Mouse (Mus musculus) small intestine, adult 2 months (tissue): Measurements from ENCODE around the gene Elp4.

ENCODE experiments used
- CTCF ChIP-seq: fragments of 200-500 bp; IDR thresholded peaks from 2 replicates; pipeline ENCODE4 v1.5.1; 2012; ENCODE audit warnings: low read depth, mild to moderate bottlenecking, control low read depth, inconsistent platforms, low read length, moderate library complexity, mixed read lengths; ENCODE audit not compliant: insufficient replicate concordance, insufficient read length; ENCODE audit errors: extremely low read depth
- POLR2A ChIP-seq: fragments of 200-500 bp; IDR thresholded peaks from 2 replicates; pipeline ENCODE4 v1.6.1; 2012; ENCODE audit warnings: low read depth, mild to moderate bottlenecking, control low read depth, inconsistent platforms, low read length, moderate library complexity

DNA sequence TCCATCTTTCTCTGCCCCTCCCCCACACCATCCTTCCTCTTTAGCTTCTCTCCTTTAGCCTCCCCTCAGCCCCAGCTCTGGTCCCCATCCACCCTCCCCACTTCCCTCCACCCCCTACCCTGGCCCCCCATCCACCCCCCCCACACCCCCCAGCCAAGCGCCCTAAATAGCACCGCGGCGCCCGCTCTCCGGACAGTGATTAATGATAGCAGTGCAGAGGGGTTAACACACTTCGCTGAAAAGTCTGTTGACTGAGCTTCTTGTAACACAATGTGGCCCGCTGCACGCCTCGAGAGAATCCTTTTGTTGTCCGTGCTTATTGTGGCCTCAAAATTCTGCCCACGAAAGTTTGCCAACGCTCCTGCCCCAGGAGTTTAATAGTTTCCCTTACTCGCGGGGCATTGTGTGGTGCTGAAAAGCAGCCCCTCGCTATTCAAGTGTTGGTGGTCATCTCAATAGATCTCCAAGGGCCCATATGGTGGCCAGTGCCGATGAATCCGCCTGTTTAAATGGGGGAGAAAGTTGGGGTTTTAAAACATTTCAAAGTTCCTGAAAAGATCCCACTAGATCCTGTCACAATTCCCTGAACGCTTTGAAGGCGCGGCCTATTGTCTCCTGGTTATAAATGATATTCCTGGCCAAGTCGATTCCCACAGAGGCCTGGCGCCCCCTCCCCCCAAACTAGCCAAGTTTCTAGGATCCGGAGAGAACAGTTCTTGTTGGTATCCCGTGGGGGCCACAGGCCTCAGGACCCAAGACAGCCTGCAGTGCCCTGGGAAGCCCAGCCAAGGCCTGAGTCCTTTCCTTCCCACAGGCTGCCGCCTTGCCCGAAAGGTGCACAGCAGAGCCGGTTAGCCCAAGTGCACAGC is 214.4 kb downstream of the Elp4 start:
- no peak for TF ChIP-seq POLR2A
- TF ChIP-seq CTCF = no peak
